Mouse (Mus musculus) lung, embryonic 14.5 days (tissue): ENCODE measurements at regions not wholly inside any gene's neighbourhood (a gene's known extent, or its start where the extent isn't known, plus 50 kb on each side); places are given as distances from the start of the nearest gene placed in this dataset.

Experiments
- ATAC-seq: fragments of 200-750 bp; cut with Nextera tagmentation; 2 replicates; pipeline ENCODE4 v1.8.0; 2017; ENCODE audit warnings: mild to moderate bottlenecking, moderate TSS enrichment, moderate library complexity; ENCODE audit not compliant: insufficient read depth
- DNase-seq: peaks from one replicate; pipeline ENCODE4 v3.0.0-alpha.2; 2015
- H3K27ac ChIP-seq: fragments of 300-500 bp; sonication (generic); 2 replicates; pipeline ENCODE4 v1.5.1; 2014; ENCODE audit warnings: low read depth, mild to moderate bottlenecking, moderate library complexity
- H3K27me3 ChIP-seq: fragments of 300-500 bp; sonication (generic); 2 replicates; pipeline ENCODE4 v1.6.1; 2014; ENCODE audit warnings: low read length, control low read depth; ENCODE audit not compliant: insufficient read depth
- H3K36me3 ChIP-seq: fragments of 300-500 bp; sonication (generic); 2 replicates; pipeline ENCODE4 v1.6.1; 2014; ENCODE audit warnings: control low read depth; ENCODE audit not compliant: insufficient read depth
- H3K4me1 ChIP-seq: fragments of 300-500 bp; sonication (generic); 2 replicates; pipeline ENCODE4 v1.6.1; 2014; ENCODE audit warnings: antibody characterized with exemption, control low read depth; ENCODE audit not compliant: insufficient read depth
- H3K4me2 ChIP-seq: fragments of 300-500 bp; sonication (generic); 2 replicates; pipeline ENCODE4 v1.6.1; 2014; ENCODE audit warnings: mild to moderate bottlenecking
- H3K4me3 ChIP-seq: fragments of 300-500 bp; sonication (generic); 2 replicates; pipeline ENCODE4 v1.5.1; 2014; ENCODE audit warnings: low read depth, low read length
- H3K9ac ChIP-seq: fragments of 300-500 bp; sonication (generic); 2 replicates; pipeline ENCODE4 v1.6.1; 2014
- H3K9me3 ChIP-seq: fragments of 300-500 bp; sonication (generic); 2 replicates; pipeline ENCODE4 v1.6.1; 2016; ENCODE audit warnings: low read depth, low read length, control low read depth
- CTCF ChIP-seq: IDR thresholded peaks from 2 replicates; pipeline ENCODE4 v1.5.1; 2016; ENCODE audit warnings: antibody characterized with exemption, low read depth
- WGBS: fragments of 180-500 bp; shearing (Covaris S2); extraction: QIAGEN DNeasy Blood & Tissue Kit; methylation state at CpG from one replicate; pipeline ENCODE4 v1.1.7; 2014; 5-methylcytosine and 5-hydroxymethylcytosine counted together

DNA sequence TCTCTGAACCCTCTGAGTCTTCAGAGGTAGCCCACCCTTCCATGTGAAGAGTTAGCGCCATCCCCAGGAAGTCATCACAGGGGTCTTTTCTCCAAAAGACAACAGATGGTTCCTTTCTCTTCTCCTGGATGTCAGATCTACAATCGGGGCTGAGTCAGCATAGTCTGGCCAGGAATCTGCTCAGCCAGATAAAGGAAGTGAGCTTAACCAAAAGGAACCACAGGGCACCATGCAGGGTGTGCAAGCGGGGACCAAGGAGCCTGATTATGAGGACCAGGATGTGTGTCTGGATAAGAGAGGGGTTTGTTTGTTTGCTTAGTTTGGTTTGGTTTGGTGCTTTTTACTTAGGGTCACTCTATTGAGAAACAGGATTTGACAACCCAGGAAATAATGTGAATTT lies 74.6 kb upstream of the Pcgf5 start:
- no peak overlapping the region for H3K27ac ChIP-seq
- no peaks in the 10 kb centered on the region for H3K27me3 ChIP-seq
- no peak overlapping the region for H3K4me3 ChIP-seq
- DNase-seq (no peak), ATAC-seq (no peak)
- no peak for TF ChIP-seq CTCF
- H3K36me3 ChIP-seq: no peaks in the 10 kb centered on the region
- no peaks in the 10 kb centered on the region for H3K4me1 ChIP-seq
- H3K9me3 ChIP-seq: no peaks in the 10 kb centered on the region
- 47% methylated on average over 3 of the region's 3 CpGs for WGBS
- H3K9ac ChIP-seq: no peak overlapping the region
- H3K4me2 ChIP-seq: no peak overlapping the region

DNA sequence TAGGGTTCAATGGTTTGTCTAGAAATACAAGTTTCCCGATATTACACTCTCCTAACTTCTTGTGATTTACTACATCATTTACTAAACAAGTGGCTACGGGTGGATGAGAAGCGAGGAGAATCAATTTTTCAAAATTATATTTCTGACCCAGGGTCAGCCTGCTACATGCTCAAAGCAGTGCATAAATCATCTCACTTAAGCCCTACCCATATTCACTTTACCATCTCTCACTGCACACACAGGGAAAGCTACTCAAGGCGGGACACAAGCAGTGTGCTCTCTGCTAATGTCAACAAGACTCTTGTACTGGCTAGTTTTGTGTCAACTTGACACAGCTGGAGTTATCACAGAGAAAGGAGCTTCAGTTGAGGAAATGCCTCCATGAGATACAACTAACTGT lies 62.6 kb upstream of the Pcgf5 start:
- H3K27me3 ChIP-seq: no peaks in the 10 kb centered on the region
- 57% methylated on average over 4 of the region's 4 CpGs for WGBS
- H3K9me3 ChIP-seq: no peaks in the 10 kb centered on the region
- TF ChIP-seq CTCF: no peak
- no peak overlapping the region for H3K9ac ChIP-seq
- DNase-seq (no peak), ATAC-seq (no peak)
- H3K4me2 ChIP-seq: no peak overlapping the region
- H3K27ac ChIP-seq: no peak overlapping the region
- H3K4me1 ChIP-seq: no peaks in the 10 kb centered on the region
- H3K36me3 ChIP-seq: no peaks in the 10 kb centered on the region
- no peak overlapping the region for H3K4me3 ChIP-seq

DNA sequence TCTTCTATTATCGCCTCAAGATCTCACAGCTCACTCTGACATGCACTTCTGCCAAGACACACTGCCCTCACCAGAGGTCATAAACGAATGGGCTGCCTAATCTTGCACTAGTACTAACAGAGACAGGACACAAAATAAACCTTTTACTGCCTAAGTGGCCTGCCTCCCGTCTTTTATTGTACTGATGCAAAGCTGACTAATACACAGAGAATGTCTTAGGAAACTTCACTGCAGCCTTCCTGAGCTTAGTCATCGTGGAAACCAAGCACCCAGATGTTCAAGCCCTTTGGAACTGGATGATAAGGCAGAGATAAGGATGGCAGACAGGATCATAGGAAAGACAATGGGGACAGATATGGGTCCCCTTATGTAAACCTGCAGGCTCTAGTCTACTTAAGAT lies 57.3 kb upstream of the Pcgf5 start:
- H3K9ac ChIP-seq: no peak overlapping the region
- DNase-seq: no peak
- no peaks in the 10 kb centered on the region for H3K4me1 ChIP-seq
- no peak for ATAC-seq
- no peaks in the 10 kb centered on the region for H3K9me3 ChIP-seq
- no peak overlapping the region for H3K4me3 ChIP-seq
- 12% methylated on average over 4 of the region's 4 CpGs for WGBS
- no peaks in the 10 kb centered on the region for H3K27me3 ChIP-seq
- TF ChIP-seq CTCF: no peak
- no peak overlapping the region for H3K4me2 ChIP-seq
- H3K27ac ChIP-seq: no peak overlapping the region
- H3K36me3 ChIP-seq: no peaks in the 10 kb centered on the region

DNA sequence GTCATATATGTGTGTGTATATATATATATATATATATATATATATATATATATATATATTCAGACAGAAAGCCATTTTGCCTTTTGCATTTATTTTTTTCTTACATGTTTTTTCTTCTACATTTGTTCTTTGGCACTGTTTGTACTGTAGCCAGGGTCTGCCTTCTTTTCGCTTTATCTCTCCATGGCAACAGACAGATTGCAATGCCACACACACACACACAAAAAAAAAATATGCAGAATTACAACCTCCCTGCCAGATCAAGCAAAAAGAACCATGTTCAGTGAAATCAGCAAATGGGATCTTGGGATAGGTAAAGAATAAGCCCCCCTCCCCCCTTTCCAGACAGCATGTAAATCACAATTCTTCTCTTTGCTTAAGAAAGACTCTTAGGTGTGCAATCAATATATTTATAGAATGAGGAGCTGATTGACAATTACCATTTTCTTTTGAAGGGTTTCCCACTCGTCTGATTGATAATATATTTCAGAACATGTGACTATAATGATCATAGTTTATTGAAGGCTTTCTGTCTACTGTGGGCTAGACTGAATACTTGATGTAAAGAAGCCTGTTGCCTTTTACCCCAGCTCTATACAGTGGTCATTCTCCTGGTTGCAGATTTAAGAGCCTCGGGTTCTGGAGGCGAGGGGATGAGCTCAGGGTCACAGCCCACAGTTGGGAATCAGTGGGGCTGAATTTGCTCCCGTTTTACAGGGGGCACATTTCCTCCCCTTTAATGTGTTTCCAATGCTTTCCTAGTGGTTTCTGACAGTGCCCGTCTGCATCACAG lies 54.7 kb upstream of the Pcgf5 start:
- no peak overlapping the region for H3K4me2 ChIP-seq
- no peak overlapping the region for H3K27ac ChIP-seq
- WGBS: 69% methylated on average over 6 of the region's 6 CpGs
- H3K9ac ChIP-seq: no peak overlapping the region
- no peaks in the 10 kb centered on the region for H3K27me3 ChIP-seq
- no peak for DNase-seq
- H3K4me1 ChIP-seq: no peaks in the 10 kb centered on the region
- H3K36me3 ChIP-seq: no peaks in the 10 kb centered on the region
- no peak for ATAC-seq
- TF ChIP-seq CTCF: no peak
- no peaks in the 10 kb centered on the region for H3K9me3 ChIP-seq
- H3K4me3 ChIP-seq: no peak overlapping the region
